Mouse (Mus musculus): ENCODE results near the gene 1700123K08Rik. TPM values are rescaled to one million over a fixed set of nuclear protein-coding genes. Genes with fewer than 3 reads are reported as not detected.
"Not testable (repeated sequence)": the region's sequence is repeated elsewhere in the genome, so short reads cannot be mapped to it uniquely, and the experiment has no call there.

1700123K08Rik gene
- not detected in 2 replicates for polyA plus RNA-seq (2015; fragmentation: Nextera tagmentation; extraction: Ambion mirVana)

- H3K36me3 ChIP-seq (ENCODE audit: control insufficient read depth, insufficient read depth, low read length); H3K9me3 ChIP-seq (ENCODE audit: control insufficient read depth, low read length); ATAC-seq; H3K4me1 ChIP-seq (ENCODE audit: control insufficient read depth, insufficient read depth, low read depth, low read length); H3K27me3 ChIP-seq (replicated peaks; ENCODE audit: control insufficient read depth, insufficient read depth, low read length); H3K27ac ChIP-seq (ENCODE audit: low read depth, low read length); H3K9ac ChIP-seq (ENCODE audit: low read depth, low read length); H3K4me3 ChIP-seq (ENCODE audit: low read length); H3K4me2 ChIP-seq (ENCODE audit: low read length): not testable (repeated sequence)
- 93% methylated on average over 2 of the region's 2 CpGs for WGBS
Observed at GRCm38 (mm10) chr5:138564612-138565011, at the start of gene 1700123K08Rik. TSS of gene 1700123K08Rik (minus strand) at chr5:138564712.

- WGBS = 94% methylated on average over 6 of the region's 6 CpGs
- Histone ChIP-seq H3K36me3 (ENCODE audit: control insufficient read depth, insufficient read depth, low read length) (no peaks in the 10 kb centered on the region), H3K9me3 (ENCODE audit: control insufficient read depth, low read length) (peaks cover 9% of the 10 kb centered on the region; the same call in 1 of the 2 replicates)
Observed at GRCm38 (mm10) chr5:138587396-138587795, 22.9 kb upstream of the 1700123K08Rik start.

GRCm38 (mm10) chr5:138571623-138572022 lies 7.1 kb upstream of the 1700123K08Rik start:
- no peak overlapping the region for H3K4me2 ChIP-seq (ENCODE audit: low read length)
- H3K36me3 ChIP-seq (ENCODE audit: control insufficient read depth, insufficient read depth, low read length) = no peaks in the 10 kb centered on the region
- H3K4me3 ChIP-seq (ENCODE audit: low read length) = no peak overlapping the region
- H3K9ac ChIP-seq (ENCODE audit: low read depth, low read length) = no peak overlapping the region
- H3K9me3 ChIP-seq (ENCODE audit: control insufficient read depth, low read length) = no peaks in the 10 kb centered on the region
- H3K27ac ChIP-seq (ENCODE audit: low read depth, low read length) = no peak overlapping the region
- 58% methylated on average over 4 of the region's 4 CpGs for WGBS
- H3K4me1 ChIP-seq (ENCODE audit: control insufficient read depth, insufficient read depth, low read depth, low read length) = no peaks in the 10 kb centered on the region
- no peaks in the 10 kb centered on the region for H3K27me3 ChIP-seq (replicated peaks; ENCODE audit: control insufficient read depth, insufficient read depth, low read length)
- ATAC-seq = no peak

More at GRCm38 (mm10) chr5:138587396-138587795, 22.9 kb upstream of the 1700123K08Rik start:
- no peak overlapping the region for H3K4me2 ChIP-seq (ENCODE audit: low read length)
- no peak overlapping the region for H3K4me3 ChIP-seq (ENCODE audit: low read length)
- no peak for ATAC-seq
- H3K27ac ChIP-seq (ENCODE audit: low read depth, low read length) = no peak overlapping the region
- H3K27me3 ChIP-seq (replicated peaks; ENCODE audit: control insufficient read depth, insufficient read depth, low read length) = no peaks in the 10 kb centered on the region
- H3K4me1 ChIP-seq (ENCODE audit: control insufficient read depth, insufficient read depth, low read depth, low read length) = no peaks in the 10 kb centered on the region
- H3K9ac ChIP-seq (ENCODE audit: low read depth, low read length) = no peak overlapping the region

- no peak for ATAC-seq
- peaks cover 2% of the 10 kb centered on the region; the same call in 1 of the 2 replicates for H3K9me3 ChIP-seq (ENCODE audit: control insufficient read depth, low read length)
- H3K9ac ChIP-seq (ENCODE audit: low read depth, low read length) = no peak overlapping the region
- no peak overlapping the region for H3K4me2 ChIP-seq (ENCODE audit: low read length)
- H3K27ac ChIP-seq (ENCODE audit: low read depth, low read length) = no peak overlapping the region
- H3K36me3 ChIP-seq (ENCODE audit: control insufficient read depth, insufficient read depth, low read length) = no peaks in the 10 kb centered on the region
- no peak overlapping the region for H3K4me3 ChIP-seq (ENCODE audit: low read length)
- 54% methylated on average over 1 of the region's 1 CpGs for WGBS
- no peaks in the 10 kb centered on the region for H3K27me3 ChIP-seq (replicated peaks; ENCODE audit: control insufficient read depth, insufficient read depth, low read length)
- no peaks in the 10 kb centered on the region for H3K4me1 ChIP-seq (ENCODE audit: control insufficient read depth, insufficient read depth, low read depth, low read length)
Observed at GRCm38 (mm10) chr5:138552718-138553117, 11.8 kb downstream of the 1700123K08Rik start.

- H3K36me3 ChIP-seq (ENCODE audit: control insufficient read depth, insufficient read depth, low read length) = no peaks in the 10 kb centered on the region
- no peak overlapping the region for H3K4me2 ChIP-seq (ENCODE audit: low read length)
- no peaks in the 10 kb centered on the region for H3K27me3 ChIP-seq (replicated peaks; ENCODE audit: control insufficient read depth, insufficient read depth, low read length)
- no peaks in the 10 kb centered on the region for H3K9me3 ChIP-seq (ENCODE audit: control insufficient read depth, low read length)
- no peak for ATAC-seq
- H3K4me1 ChIP-seq (ENCODE audit: control insufficient read depth, insufficient read depth, low read depth, low read length) = no peaks in the 10 kb centered on the region
- H3K27ac ChIP-seq (ENCODE audit: low read depth, low read length) = no peak overlapping the region
- no peak overlapping the region for H3K9ac ChIP-seq (ENCODE audit: low read depth, low read length)
- H3K4me3 ChIP-seq (ENCODE audit: low read length) = no peak overlapping the region
- 91% methylated on average over 1 of the region's 1 CpGs for WGBS
Observed at GRCm38 (mm10) chr5:138532491-138532890, 32.0 kb downstream of the 1700123K08Rik start.

Small RNA genes within 50 kb of the gene (microRNA-seq; reads per million reads assigned to microRNA genes)
- gene Gm24082 = not detected

Other genes starting within 250 kb of the 1700123K08Rik start
- gene Pvrig, start 222.8 kb downstream of the 1700123K08Rik start, polyA plus RNA-seq (2015; fragmentation: Nextera tagmentation; extraction: Ambion mirVana) = not detected in 2 replicates
- gene Zfp157, start 123.2 kb downstream of the 1700123K08Rik start, polyA plus RNA-seq (2015; fragmentation: Nextera tagmentation; extraction: Ambion mirVana) = 52.6 and 54.1 TPM in 2 replicates
- gene Zfp68, start 55.0 kb upstream of the 1700123K08Rik start, polyA plus RNA-seq (2015; fragmentation: Nextera tagmentation; extraction: Ambion mirVana) = 65.2 and 69.4 TPM in 2 replicates
- gene A430033K04Rik, start 58.1 kb upstream of the 1700123K08Rik start, polyA plus RNA-seq (2015; fragmentation: Nextera tagmentation; extraction: Ambion mirVana) = 19.2 and 20.6 TPM in 2 replicates
- gene Fam20c, start 189.8 kb upstream of the 1700123K08Rik start, polyA plus RNA-seq (2015; fragmentation: Nextera tagmentation; extraction: Ambion mirVana) = 44.0 and 48.9 TPM in 2 replicates